Mouse (Mus musculus) thymus, adult 2 months (tissue): ENCODE results near the gene Tmc8.

Experiments
- CTCF ChIP-seq: fragments of 200-500 bp; IDR thresholded peaks from 2 replicates; pipeline ENCODE4 v1.5.1; 2012; ENCODE audit warnings: mild to moderate bottlenecking, control low read depth, low read length, moderate library complexity, borderline replicate concordance; ENCODE audit not compliant: control insufficient read depth, poor library complexity, insufficient read depth; ENCODE audit errors: extremely low read depth
- POLR2A ChIP-seq: fragments of 200-500 bp; IDR thresholded peaks from 2 replicates; pipeline ENCODE4 v1.6.1; 2012; ENCODE audit warnings: mild to moderate bottlenecking, low read length, control low read depth, moderate library complexity; ENCODE audit not compliant: control insufficient read depth, poor library complexity, insufficient read depth; ENCODE audit errors: extremely low read depth

DNA sequence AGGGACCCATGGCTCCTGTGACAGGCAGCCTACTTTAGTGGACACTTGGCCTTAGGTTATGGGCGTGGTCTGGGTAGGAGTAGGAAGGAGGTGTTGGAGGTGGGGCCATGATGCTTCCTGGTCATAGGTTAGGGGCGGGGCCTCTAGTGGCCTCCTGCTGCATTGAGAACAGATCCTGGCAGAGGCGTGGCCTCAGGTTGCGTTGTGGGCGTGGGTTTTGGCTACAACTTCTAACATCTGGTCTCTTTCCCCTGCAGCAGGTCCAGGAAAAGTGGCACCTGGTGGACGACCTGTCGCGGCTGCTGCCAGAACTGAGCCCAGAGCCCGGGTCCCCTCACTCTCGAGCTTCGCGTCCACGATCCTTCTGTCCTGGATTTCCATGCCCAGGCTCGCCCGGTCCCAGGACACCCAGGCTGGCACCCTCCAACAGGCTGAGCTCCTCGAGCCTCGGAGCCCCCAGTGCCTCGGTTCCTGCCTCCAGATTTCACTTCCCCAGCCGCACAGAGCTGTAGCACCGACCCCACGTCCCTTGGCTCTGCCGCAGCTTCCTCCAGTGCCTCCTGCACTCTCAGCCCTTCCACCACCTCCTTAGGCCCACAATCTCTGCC lies 10.5 kb downstream of the Tmc8 start:
- TF ChIP-seq POLR2A: no peak
- no peak for TF ChIP-seq CTCF
